Mouse (Mus musculus): Measurements from ENCODE around the gene Olfr811.

The Olfr811 gene

DNA sequence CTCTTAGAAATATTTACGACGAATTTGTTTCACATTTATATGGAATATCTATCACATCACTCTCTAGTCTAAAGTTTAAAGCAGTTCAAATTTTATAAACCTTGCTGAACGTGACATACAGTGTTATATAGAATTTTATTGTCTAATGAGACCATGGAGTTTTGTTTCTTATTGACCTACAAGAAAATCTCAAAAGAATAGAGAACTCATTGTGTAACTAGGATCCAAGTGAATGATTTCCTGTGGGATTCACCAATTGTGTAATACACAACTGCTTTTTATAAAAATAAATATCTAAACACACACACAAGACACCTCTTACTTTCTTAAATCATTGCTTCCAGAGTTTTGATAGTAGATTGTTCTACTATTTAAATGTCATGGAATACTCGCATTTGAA, at the start of gene Olfr811:
Olfr811 (minus strand) TSS at position 101 of the 400 bp plus-strand sequence.
- in situ Hi-C loops (cut with MboI; ENCODE audit: low pct_unique_long_range_greater_than_20kb in 1 of 2, low sequenced_read_pairs in 2 of 2, unreplicated experiment in 1 of 2), result no loop called here

DNA sequence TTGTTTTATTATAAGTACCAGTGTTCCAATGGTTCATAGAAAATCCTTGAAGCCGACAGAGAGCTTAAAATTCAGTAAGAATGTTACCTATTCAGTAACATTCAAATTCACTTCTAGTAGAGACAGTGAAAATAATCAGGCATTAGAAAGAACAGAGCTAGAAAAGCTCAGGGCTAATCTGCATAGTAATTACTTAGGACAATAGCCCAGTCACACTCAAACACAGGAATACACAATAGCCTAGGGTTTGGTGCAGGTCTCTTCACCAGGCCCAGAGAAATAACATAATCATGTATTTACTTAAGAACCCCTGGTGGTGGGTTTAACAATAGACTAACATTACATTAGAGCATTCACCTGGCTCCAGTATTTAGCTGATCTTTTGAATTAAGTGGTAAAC, 43.1 kb upstream of the Olfr811 start:
- in situ Hi-C loops (cut with MboI; ENCODE audit: low pct_unique_long_range_greater_than_20kb in 1 of 2, low sequenced_read_pairs in 2 of 2, unreplicated experiment in 1 of 2), result no loop called here

DNA sequence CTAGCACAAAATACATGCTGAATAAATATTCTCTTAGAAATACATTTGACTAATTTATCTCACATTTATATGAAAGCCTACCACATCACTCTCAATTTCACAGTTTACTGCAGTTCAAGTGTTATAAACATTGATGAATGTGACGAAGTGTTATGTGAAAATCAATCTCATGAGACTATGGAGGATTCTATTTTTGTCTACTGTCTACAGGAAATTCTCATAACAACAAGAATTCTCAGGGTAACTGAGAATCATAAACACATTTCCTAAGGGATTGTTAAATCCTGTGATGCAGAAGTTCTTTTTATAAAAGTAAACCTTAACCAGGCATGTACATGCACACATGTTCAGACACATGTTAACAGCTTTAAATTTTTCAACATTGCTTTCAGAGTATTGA, 41.8 kb upstream of the Olfr811 start, which contains the start of gene Olfr812:
Olfr812 (minus strand) TSS at position 101 of the 400 bp plus-strand sequence.
- in situ Hi-C loops (cut with MboI; ENCODE audit: low pct_unique_long_range_greater_than_20kb in 1 of 2, low sequenced_read_pairs in 2 of 2, unreplicated experiment in 1 of 2), result no loop called here

DNA sequence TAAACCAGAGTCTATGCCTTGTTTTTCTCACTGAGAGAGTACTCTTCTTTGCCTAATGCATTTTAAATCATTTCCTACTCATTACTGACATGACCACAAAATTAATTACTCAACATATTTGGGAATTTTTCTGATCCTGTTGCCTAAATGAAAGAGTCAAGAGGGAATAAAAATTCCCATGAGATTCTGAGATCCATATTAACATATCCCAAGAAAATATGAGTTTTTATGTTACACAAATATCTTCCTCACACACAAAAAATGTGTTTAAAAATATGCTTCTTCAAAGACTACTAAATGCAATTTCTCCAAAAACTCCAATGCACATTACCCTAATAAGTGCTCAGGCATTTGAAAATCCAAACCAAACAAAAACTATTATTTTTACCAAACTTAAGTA, 9.4 kb downstream of the Olfr811 start, which contains the start of gene Olfr810:
Olfr810 (minus strand) TSS at position 101 of the 400 bp plus-strand sequence.
- in situ Hi-C loops (cut with MboI; ENCODE audit: low pct_unique_long_range_greater_than_20kb in 1 of 2, low sequenced_read_pairs in 2 of 2, unreplicated experiment in 1 of 2), result no loop called here

DNA sequence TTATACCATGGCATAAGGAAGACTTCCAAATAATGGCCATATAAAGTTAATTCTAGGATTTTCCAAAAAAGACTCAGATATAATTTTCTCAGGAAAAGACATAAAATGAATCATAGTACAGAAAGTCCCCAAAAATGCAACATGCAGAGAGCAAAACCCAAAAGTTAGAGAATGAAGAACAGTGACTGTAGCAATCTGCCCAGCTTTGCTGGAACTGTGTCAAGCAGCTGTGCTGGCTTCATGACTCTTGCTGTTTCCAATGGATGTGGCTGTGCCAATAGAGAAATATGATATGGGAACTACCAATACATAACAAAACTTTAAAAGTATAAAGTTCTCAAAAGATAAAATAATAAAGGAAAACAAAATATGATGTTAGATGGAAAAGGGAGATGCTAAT, 26.1 kb downstream of the Olfr811 start:
- in situ Hi-C loops (cut with MboI; ENCODE audit: low pct_unique_long_range_greater_than_20kb in 1 of 2, low sequenced_read_pairs in 2 of 2, unreplicated experiment in 1 of 2), result no loop called here

DNA sequence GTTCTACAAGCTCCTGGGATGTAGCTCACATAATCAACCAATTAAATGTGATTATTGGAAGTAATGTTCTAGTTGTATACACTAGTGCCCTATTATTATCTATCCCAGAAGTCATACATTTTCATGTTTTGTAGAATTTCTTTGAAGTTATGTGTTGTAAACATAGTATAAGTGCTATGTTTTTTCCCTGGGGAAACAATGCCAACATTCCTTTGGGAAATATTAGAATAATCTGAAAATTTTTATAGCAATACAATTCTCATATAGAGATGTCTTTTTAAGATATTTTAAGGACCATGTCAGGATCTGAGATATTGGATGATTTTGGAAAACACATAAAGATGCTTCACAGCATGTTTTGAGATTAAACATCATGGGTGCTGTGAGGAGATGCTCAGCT, 29.9 kb downstream of the Olfr811 start, which contains the start of gene Olfr809:
Olfr809 (plus strand) TSS at position 301 of the 400 bp plus-strand sequence.
- in situ Hi-C loops (cut with MboI; ENCODE audit: low pct_unique_long_range_greater_than_20kb in 1 of 2, low sequenced_read_pairs in 2 of 2, unreplicated experiment in 1 of 2), result no loop called here

DNA sequence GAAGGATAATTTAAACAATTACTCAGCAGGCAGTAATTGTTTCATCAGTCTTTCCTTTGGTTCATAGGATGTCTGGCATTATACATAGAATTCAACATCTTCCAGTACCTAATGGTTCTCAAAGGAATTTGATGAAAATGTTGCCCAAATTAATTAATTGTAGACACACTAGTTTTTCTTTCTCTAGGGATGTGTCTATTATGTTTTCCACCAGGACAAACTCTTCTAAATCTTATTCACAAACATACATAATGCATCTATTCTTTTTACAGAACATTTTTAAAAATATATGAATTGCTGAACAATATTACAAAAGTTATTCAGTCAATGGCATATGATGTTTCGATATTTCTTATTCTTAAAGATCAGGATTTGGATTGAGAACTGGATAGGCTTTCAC, 39.0 kb downstream of the Olfr811 start, which contains the start of gene Olfr808:
Olfr808 (plus strand) TSS at position 301 of the 400 bp plus-strand sequence.
- in situ Hi-C loops (cut with MboI; ENCODE audit: low pct_unique_long_range_greater_than_20kb in 1 of 2, low sequenced_read_pairs in 2 of 2, unreplicated experiment in 1 of 2), result no loop called here

DNA sequence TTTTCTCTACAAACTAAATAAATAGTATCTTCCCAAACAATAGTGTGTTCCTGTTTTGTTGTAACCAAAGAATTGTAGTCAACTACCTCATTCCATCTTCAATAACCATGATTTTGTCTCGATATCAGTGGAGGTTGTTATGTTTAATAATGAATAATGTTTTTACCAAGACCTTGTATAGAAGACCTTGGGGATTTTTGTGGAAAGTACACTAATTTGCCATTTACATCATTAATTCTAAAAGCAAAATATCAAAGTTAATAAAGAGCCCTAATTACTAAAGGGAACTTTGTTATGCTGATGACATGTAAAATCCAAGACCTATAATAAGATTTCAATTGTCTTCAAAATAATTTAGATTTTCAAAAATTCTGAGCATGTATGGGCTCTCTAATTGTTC, 46.5 kb downstream of the Olfr811 start, which contains the start of gene Olfr807:
Olfr807 (minus strand) TSS at position 101 of the 400 bp plus-strand sequence.
- in situ Hi-C loops (cut with MboI; ENCODE audit: low pct_unique_long_range_greater_than_20kb in 1 of 2, low sequenced_read_pairs in 2 of 2, unreplicated experiment in 1 of 2), result no loop called here

All from mouse embryonic stem cell (cell line).